Mouse (Mus musculus) thymus, adult 18-20 months (tissue): ENCODE results near the gene Zfp958.
"Not testable (repeated sequence)": the region's sequence is repeated elsewhere in the genome, so short reads cannot be mapped to it uniquely, and the experiment has no call there.

Experiments used
- DNase-seq, 2 experiments: peaks; one replicate each; pipeline ENCODE4 v3.0.0; 2022; ENCODE audit warnings: mixed read lengths in 2 of 2

Zfp958 gene

GRCm38 (mm10) chr8:4612932-4613853 is at the start of gene Zfp958:
Gene Zfp958, plus strand, starts transcription at chr8:4613167.
- peak; percentile 81 to 95 for DNase-seq

GRCm38 (mm10) chr8:4581986-4582385 is 31.0 kb upstream of the Zfp958 start:
- no peak for DNase-seq

DNA sequence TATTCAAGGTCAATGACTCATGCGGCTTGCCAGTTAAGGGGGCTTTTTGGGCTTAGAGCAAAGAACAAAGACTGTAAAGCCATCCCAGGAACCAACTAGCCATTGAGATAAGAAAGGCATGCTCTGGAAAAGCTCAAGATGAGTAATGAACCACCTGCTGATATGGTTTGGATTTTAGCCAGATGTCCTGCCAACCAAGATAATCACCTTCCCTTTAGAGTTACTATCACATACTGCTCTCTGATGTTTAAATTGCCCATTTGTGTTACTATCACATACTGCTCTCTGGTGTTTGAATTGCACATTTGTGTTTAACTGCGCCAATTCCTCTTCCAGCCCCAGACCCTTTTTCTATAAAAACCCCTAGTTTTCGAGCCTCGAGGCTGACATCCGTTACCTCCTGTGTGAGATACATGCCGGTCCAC is 30.2 kb upstream of the Zfp958 start:
- DNase-seq: no peak

- no peak for DNase-seq
Observed at GRCm38 (mm10) chr8:4584660-4585059, 28.3 kb upstream of the Zfp958 start.

DNA sequence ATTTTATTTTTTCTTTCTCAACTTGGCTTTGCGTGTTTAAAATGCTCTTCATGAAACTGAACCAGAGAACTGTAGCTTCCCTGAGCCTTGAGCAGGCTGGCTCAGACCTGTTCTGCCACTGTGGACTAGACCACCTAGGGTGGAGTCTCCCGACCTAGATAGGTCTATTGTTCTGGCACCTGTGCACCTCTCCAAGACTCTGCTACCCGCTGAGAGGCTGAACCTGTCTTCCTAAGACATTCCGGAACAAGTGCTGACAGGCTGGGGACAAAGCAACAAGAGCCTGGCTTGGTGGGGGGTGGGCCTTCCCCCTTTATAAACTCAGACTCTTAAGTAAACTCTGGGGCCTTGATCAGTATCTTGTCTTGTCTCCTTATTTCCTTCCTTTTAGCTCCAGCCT is 26.6 kb upstream of the Zfp958 start:
- no peak for DNase-seq

DNA sequence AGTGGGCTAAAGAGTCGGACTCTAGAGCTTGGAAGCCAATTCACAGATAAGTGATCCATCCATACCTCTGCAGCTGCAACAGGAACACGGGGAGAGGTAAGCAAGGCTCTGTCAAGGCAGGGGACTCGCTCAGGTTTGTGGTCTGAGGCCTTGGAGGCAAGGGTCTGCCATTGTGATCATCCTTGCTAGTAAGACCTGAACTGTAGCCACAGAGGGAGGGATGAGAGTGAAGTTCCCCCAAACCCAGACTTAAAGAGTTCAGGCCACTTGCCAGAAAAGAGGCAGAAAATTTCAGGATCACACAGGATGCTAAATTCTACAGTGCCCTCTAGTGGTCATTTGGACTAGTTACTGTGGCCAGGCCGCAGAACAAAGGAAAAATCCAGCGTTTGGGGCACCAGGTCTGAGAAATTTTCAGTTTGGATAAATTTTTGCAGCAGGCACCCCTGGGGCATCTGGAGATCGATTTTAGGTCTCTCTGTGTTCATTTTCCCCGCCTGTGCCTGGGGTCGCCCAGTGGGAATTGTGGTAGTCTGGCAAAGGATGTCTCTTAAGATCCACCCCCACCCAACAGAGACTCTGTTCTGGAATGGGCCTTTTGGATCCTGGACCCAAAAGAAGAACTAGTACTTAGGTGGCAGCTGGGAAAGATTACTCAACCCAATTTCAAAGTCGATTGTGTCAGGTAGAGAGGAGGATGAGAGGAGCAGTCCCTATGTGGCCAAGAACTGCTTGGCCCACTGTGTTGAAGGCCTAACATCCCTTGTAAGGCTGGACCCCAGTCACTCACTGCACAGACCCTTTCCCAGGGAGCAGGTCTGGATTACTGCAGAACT is 24.6 kb upstream of the Zfp958 start:
- DNase-seq: no peak

- DNase-seq: no peak
Observed at GRCm38 (mm10) chr8:4608896-4609295, 4.1 kb upstream of the Zfp958 start.

DNA sequence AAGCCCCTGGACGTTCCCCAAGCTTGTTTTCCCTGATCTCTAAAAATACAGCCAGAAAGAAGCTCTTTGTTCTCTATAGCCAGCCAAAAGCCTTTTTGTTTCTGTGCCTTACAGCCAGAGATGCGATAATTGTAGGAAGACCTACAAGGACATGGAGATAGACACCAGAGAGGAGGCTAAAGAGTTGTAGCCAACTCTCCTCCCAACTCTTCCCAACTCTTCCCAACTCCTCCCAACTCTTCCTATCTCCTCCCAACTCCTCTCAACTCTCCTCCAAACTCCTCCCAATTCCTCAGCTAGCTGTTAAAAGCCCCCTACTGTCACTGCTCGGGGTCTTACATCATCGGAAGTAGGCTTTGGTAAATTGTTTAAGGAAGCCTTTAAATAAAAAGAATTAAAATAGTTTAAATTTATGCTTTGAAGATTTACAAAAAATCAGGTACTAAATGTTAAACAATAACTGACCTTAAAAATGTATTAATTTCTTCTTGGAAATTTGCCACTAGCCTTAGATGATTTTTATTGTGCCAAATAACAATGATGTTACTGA is 1.3 kb upstream of the Zfp958 start:
- DNase-seq: not testable (repeated sequence)

- DNase-seq: no peak
Observed at GRCm38 (mm10) chr8:4627349-4627748, 14.4 kb downstream of the Zfp958 start.

DNA sequence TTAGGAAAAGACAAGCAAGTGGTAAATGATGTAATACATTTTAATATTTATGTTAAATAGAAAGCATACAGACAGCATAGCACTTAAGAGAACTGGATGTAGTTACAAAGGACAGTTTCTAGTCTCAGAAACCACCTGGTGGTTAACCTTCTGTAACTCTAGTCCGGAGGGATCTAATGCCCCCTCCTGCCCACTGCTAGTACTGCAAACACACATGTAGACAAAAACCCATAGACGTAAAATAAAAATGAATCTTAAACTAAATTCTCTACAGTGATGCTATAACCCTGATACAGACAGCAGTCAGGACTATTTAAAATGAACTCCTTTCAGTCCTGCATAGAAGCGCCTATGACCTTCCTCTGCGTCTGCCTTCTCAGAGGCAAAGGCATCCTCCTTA is 24.1 kb downstream of the Zfp958 start:
- DNase-seq: no peak

DNA sequence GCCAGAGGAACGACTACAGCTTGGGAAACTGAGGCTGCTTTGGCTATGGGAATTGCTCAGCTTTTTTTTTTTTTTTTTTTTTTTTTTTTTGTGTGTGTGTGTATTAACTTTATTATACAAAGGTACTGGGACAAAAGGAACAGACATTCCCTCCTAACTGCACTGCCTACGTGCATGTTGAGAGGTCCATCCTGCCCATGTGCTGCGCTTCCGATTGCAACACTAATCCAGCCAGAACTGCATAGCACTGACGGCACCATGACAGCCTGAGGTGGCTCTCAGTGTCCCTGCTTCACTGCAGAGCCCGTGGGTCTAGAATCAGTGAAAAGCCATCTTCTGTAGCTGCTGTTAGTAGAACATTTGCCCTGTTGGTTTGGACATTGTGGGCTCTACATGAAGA is 30.0 kb downstream of the Zfp958 start:
- DNase-seq: not testable (repeated sequence)

GRCm38 (mm10) chr8:4656536-4656935 is 43.6 kb downstream of the Zfp958 start:
- no peak for DNase-seq

GRCm38 (mm10) chr8:4675191-4676003 is 62.4 kb downstream of the Zfp958 start:
- DNase-seq: no peak

- peak; percentile 6 for DNase-seq
Observed at GRCm38 (mm10) chr8:4676586-4676985, 63.6 kb downstream of the Zfp958 start.

DNA sequence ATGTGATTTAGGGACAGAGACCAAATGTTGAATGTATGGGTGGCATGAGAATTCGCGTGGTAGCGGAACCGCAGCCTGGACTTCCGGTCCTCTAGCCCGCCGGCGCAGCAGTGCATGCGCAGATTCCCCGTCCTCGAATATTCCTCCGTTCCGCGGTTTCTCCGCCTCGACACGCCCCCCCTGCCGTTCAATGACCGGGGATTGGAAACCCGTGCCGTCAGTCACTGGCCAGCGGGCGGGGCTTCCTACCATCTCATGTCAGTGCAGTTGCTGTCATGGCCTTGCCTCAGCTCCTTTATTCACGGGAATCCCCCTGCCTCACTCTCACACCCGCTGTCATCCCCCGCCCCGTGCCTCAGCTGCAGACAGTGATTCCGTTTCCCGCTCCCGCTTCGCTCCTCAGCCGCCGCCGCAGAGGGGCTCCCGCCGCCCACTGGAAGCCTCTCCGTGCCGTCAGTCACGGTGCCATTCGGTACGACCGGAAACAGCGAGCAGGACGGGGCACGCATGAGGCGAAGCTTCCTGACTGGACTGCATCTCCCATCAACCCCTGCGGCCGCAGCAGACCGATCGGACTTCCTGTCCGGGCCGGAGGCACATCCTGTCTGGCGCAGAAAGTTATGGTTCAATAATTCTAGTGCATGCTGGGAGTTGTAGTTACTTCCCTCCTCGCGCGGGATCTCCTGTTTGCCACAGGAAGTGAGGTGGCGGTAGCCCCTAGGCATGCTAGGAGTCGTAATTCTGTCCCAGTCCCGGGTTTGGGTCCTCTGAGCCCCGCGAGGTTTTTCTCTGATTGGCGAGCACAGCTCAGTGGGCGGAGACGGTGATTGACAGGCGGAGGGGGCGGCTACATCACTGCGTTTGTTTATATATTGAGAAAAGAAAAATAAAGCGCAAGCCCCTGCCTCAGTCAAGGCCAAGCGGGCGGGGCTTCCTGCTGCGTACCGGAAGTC is 64.6 kb downstream of the Zfp958 start:
- DNase-seq: peak; percentile 95 to 98

DNA sequence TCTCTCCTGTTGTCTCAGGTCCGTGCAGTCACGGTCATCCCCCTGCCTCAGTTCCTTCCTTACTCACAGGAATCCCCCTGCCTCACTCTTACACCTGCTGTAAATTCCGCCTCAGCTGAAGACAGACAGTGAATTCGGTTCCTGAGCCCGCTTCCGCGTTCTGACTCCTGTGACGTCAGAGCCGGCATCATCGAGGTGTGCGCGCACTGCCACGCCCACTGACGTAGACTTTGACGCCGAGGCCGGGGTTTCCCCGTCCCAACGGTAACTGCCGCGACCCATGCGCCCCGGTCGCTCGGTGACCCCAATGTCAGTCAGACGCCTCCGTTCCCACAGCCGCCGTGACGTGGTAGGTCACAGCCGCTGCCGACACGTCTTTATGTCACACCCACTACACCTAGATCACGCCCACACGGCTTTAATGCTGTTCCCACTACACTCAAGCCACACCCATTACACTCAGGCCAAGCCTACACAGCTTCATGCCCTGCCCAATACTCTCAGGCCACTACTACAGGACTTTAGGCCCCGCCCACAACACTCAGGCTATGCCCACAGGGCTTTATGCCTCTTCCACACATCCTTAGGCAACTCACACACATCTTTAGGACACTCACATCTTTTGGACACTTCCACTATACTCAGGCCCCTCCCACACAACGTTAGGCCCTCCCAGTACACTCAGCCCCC is 65.4 kb downstream of the Zfp958 start:
- peak; percentile 81 to 88 for DNase-seq

GRCm38 (mm10) chr8:4678908-4679545 is 66.1 kb downstream of the Zfp958 start:
- DNase-seq: peak in 1 of 2 experiments; percentile 23

GRCm38 (mm10) chr8:4679796-4680195 is 66.8 kb downstream of the Zfp958 start:
- DNase-seq: peak; percentile 4 to 7
